ENCODE assay signal across 28 mouse cellular contexts in the genomic region with DNA sequence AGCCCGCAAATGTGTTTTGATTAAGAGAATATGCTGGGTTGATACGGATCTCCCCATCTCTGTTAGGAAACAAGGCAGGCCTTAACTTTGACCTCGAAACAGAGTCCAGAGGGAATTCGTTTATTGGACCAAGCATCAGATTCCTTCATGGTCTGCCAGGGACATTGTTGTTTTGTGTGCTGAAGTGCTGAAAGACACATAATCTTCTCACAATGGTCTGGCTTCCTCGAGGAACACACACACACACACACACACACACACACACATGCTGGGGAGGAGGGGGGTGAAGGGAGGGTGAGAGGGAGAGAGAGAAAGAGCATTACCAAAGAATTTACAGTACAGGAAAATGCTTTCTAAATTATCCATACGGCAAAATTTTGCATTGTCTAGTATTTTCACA.
DNase-seq lines count a peak whose midpoint lies in the region; ATAC-seq and TF ChIP-seq lines count a peak whose summit lies in the region.
"Had no signal": no experiment of that assay in that cellular context is flagged by ENCODE, and none has a peak within 500 bp of the region (broad histone marks: within the 10 kb centered on the region; RNA-seq: fewer than 3 reads in every experiment).

No protein-coding gene starts in this region.

- no peaks in the 10 kb centered on the region for H3K4me1 ChIP-seq in hindbrain, embryonic 11.5 days (replicated peaks; ENCODE audit: control insufficient read depth, insufficient read depth, low read length)
- no peaks in the 10 kb centered on the region for H3K4me1 ChIP-seq in hindbrain, embryonic 12.5 days
- 0 out of 2 replicates have a peak, but pooled peaks cover under 1% of the 10 kb centered on the region for H3K4me1 ChIP-seq in midbrain, embryonic 12.5 days
- H3K4me1 ChIP-seq in midbrain, embryonic 16.5 days (ENCODE audit: control insufficient read depth, insufficient read depth, low read length) = no peaks in the 10 kb centered on the region
- H3K4me1 ChIP-seq: embryonic facial prominence, embryonic 15.5 days; heart, embryonic 15.5 days; intestine, embryonic 15.5 days had no signal

- intact Hi-C loops in gastrocnemius, adult 2 months (cut with DNase I) = no loop called here

- H3K27ac ChIP-seq in gastrocnemius, adult 2 months = no peak overlapping the region
- H3K27ac ChIP-seq in hindbrain, embryonic 11.5 days (ENCODE audit: low read depth, low read length) = no peak overlapping the region
- no peak overlapping the region for H3K27ac ChIP-seq in hindbrain, embryonic 12.5 days
- no peak overlapping the region for H3K27ac ChIP-seq in midbrain, embryonic 12.5 days (replicated peaks)
- no peak overlapping the region for H3K27ac ChIP-seq in midbrain, embryonic 16.5 days (ENCODE audit: low read length)
- H3K27ac ChIP-seq: embryonic facial prominence, embryonic 15.5 days; heart, embryonic 15.5 days; hindbrain, embryonic 13.5 days; intestine, embryonic 15.5 days had no signal

- H3K4me3 ChIP-seq in gastrocnemius, adult 2 months = no peak overlapping the region
- no peak overlapping the region for H3K4me3 ChIP-seq in hindbrain, embryonic 11.5 days (ENCODE audit: low read depth, low read length)
- H3K4me3 ChIP-seq in hindbrain, embryonic 12.5 days = no peak overlapping the region
- no peak overlapping the region for H3K4me3 ChIP-seq in midbrain, embryonic 12.5 days
- H3K4me3 ChIP-seq in midbrain, embryonic 16.5 days (ENCODE audit: low read depth, low read length) = no peak overlapping the region
- H3K4me3 ChIP-seq: embryonic facial prominence, embryonic 15.5 days; heart, embryonic 12.5 days; heart, embryonic 15.5 days; hindbrain, embryonic 13.5 days; intestine, embryonic 15.5 days had no signal

- WGBS in hindbrain, embryonic 11.5 days = 61% methylated on average over 6 of the region's 6 CpGs
- WGBS in hindbrain, embryonic 12.5 days = 63% methylated on average over 6 of the region's 6 CpGs
- WGBS in midbrain, embryonic 12.5 days = 44% methylated on average over 6 of the region's 6 CpGs
- WGBS in midbrain, embryonic 16.5 days = 41% methylated on average over 6 of the region's 6 CpGs

- no peak for ATAC-seq in hindbrain, embryonic 11.5 days (ENCODE audit: low FRiP score)
- no peak for ATAC-seq in hindbrain, embryonic 12.5 days (ENCODE audit: low FRiP score)
- ATAC-seq in midbrain, embryonic 12.5 days (ENCODE audit: low FRiP score, low read depth) = 0 out of 2 replicates have a peak, but pooled peaks have one; percentile 56
- no peak for ATAC-seq in midbrain, embryonic 16.5 days
- ATAC-seq: activated CD4-positive, CD25-positive, alpha-beta regulatory T cell, adult 4 months; forebrain, embryonic 14.5 days; forebrain, postnatal 0 days; hindbrain, embryonic 16.5 days; intestine, embryonic 15.5 days had no signal

- peak; percentile 3 for DNase-seq in adrenal gland, postnatal 14 days
- no peak for DNase-seq in adrenal gland, adult 18-20 months (ENCODE audit: low spot score in 2 of 2)
- peak; percentile 16 for DNase-seq in gastrocnemius, adult 2 months
- no peak for DNase-seq in gastrocnemius, postnatal 25 days
- DNase-seq in hindbrain, embryonic 11.5 days (ENCODE audit: low spot score) = peak; percentile 11
- DNase-seq: adrenal gland, adult 2 months; adrenal gland, postnatal 25 days; cerebellum, adult 11-12 months; cerebellum, adult 8-10 months; cerebellum, postnatal 10 days; cerebellum, postnatal 36 days; embryo, embryonic 11 days; forebrain, postnatal 0 days; gastrocnemius, postnatal 10 days; heart, postnatal 10 days; heart, postnatal 4 days; kidney, adult 11 months had no signal

- no peaks in the 10 kb centered on the region for H3K9me3 ChIP-seq in hindbrain, embryonic 11.5 days (ENCODE audit: control insufficient read depth, low read length)
- H3K9me3 ChIP-seq in hindbrain, embryonic 12.5 days (replicated peaks) = no peaks in the 10 kb centered on the region
- no peaks in the 10 kb centered on the region for H3K9me3 ChIP-seq in midbrain, embryonic 12.5 days
- no peaks in the 10 kb centered on the region for H3K9me3 ChIP-seq in midbrain, embryonic 16.5 days (replicated peaks; ENCODE audit: control insufficient read depth, low read length, poor library complexity, severe bottlenecking)
- H3K9me3 ChIP-seq: embryonic facial prominence, embryonic 15.5 days; heart, embryonic 12.5 days; heart, embryonic 15.5 days; hindbrain, embryonic 13.5 days; intestine, embryonic 15.5 days had no signal

- no peaks in the 10 kb centered on the region for H3K27me3 ChIP-seq in hindbrain, embryonic 11.5 days (ENCODE audit: control insufficient read depth, insufficient read depth, low read length)
- no peaks in the 10 kb centered on the region for H3K27me3 ChIP-seq in hindbrain, embryonic 12.5 days
- H3K27me3 ChIP-seq in midbrain, embryonic 12.5 days = no peaks in the 10 kb centered on the region
- no peaks in the 10 kb centered on the region for H3K27me3 ChIP-seq in midbrain, embryonic 16.5 days (ENCODE audit: control insufficient read depth, insufficient read depth, low read depth, low read length)
- H3K27me3 ChIP-seq: embryonic facial prominence, embryonic 15.5 days; heart, embryonic 12.5 days; heart, embryonic 15.5 days; hindbrain, embryonic 13.5 days; intestine, embryonic 15.5 days had no signal

- no peak for TF ChIP-seq CTCF in gastrocnemius, adult 2 months (IDR thresholded peaks at IDR 0.05)

- no peaks in the 10 kb centered on the region for H3K36me3 ChIP-seq in hindbrain, embryonic 11.5 days (ENCODE audit: control insufficient read depth, insufficient read depth, low read length)
- H3K36me3 ChIP-seq in hindbrain, embryonic 12.5 days = no peaks in the 10 kb centered on the region
- H3K36me3 ChIP-seq in midbrain, embryonic 12.5 days = no peaks in the 10 kb centered on the region
- H3K36me3 ChIP-seq in midbrain, embryonic 16.5 days (ENCODE audit: control insufficient read depth, insufficient read depth, low read length) = no peaks in the 10 kb centered on the region
- H3K36me3 ChIP-seq: embryonic facial prominence, embryonic 15.5 days; heart, embryonic 12.5 days; heart, embryonic 15.5 days; hindbrain, embryonic 13.5 days; intestine, embryonic 15.5 days had no signal

- H3K4me2 ChIP-seq in hindbrain, embryonic 11.5 days (replicated peaks; ENCODE audit: low read depth, low read length) = no peak overlapping the region
- no peak overlapping the region for H3K4me2 ChIP-seq in hindbrain, embryonic 12.5 days (replicated peaks)
- H3K4me2 ChIP-seq in midbrain, embryonic 12.5 days (replicated peaks) = no peak overlapping the region
- H3K4me2 ChIP-seq in midbrain, embryonic 16.5 days (ENCODE audit: low read length) = no peak overlapping the region
- H3K4me2 ChIP-seq: embryonic facial prominence, embryonic 15.5 days; heart, embryonic 12.5 days; heart, embryonic 15.5 days; hindbrain, embryonic 13.5 days; intestine, embryonic 15.5 days had no signal

- H3K9ac ChIP-seq in hindbrain, embryonic 11.5 days (ENCODE audit: low read depth, low read length) = no peak overlapping the region
- no peak overlapping the region for H3K9ac ChIP-seq in hindbrain, embryonic 12.5 days
- no peak overlapping the region for H3K9ac ChIP-seq in midbrain, embryonic 12.5 days (replicated peaks)
- no peak overlapping the region for H3K9ac ChIP-seq in midbrain, embryonic 16.5 days (ENCODE audit: low read depth, low read length)
- H3K9ac ChIP-seq: embryonic facial prominence, embryonic 15.5 days; forebrain, postnatal 0 days; heart, embryonic 12.5 days; heart, embryonic 15.5 days; hindbrain, embryonic 13.5 days; intestine, embryonic 15.5 days had no signal

Comparison
In these comparisons a context has a peak if more than half of its experiments do, and no peak if none do; other contexts are left out.
1. DNase-seq: peak in adrenal gland, postnatal 14 days (single experiment), gastrocnemius, adult 2 months (single experiment) and hindbrain, embryonic 11.5 days (single experiment); none in adrenal gland, adult 18-20 months (0 of 2) and gastrocnemius, postnatal 25 days (single experiment).